Mouse (Mus musculus) heart, embryonic 10.5 days (tissue): ENCODE data around the gene Lrp11. TPM values are rescaled to one million over a fixed set of nuclear protein-coding genes. Genes with fewer than 3 reads are reported as not detected.

ENCODE experiments used
- polyA plus RNA-seq: library from polyadenylated mRNA; unstranded; fragments of >200 nt; fragmentation: Nextera tagmentation; extraction: Ambion mirVana; gene quantifications from 2 replicates; pipeline ENCODE4 v1.2.1, GENCODE M21; 2016

Lrp11 gene
- polyA plus RNA-seq, 1 experiment from 2014 or later = 3.7 TPM

Other genes with a start within 250 kb of the Lrp11 start
- gene Ulbp1, start 116.2 kb upstream of the Lrp11 start, polyA plus RNA-seq = 5.6 and 6.3 TPM in 2 replicates
- 55.5 and 72.0 TPM in 2 replicates for gene Nup43, start 77.7 kb downstream of the Lrp11 start, polyA plus RNA-seq
- 143 and 148 TPM in 2 replicates for gene Pcmt1, start 91.3 kb downstream of the Lrp11 start, polyA plus RNA-seq
- 3.6 and 4.7 TPM in 2 replicates for gene Lats1, start 91.4 kb downstream of the Lrp11 start, polyA plus RNA-seq
- gene Katna1, start 136.2 kb downstream of the Lrp11 start, polyA plus RNA-seq = 42.8 and 57.9 TPM in 2 replicates
- 72.4 and 74.5 TPM in 2 replicates for gene Ginm1, start 203.0 kb downstream of the Lrp11 start, polyA plus RNA-seq
- 31.2 and 38.8 TPM in 2 replicates for gene Ppil4, start 203.1 kb downstream of the Lrp11 start, polyA plus RNA-seq
- gene Zc3h12d, start 242.7 kb downstream of the Lrp11 start, polyA plus RNA-seq = 0.11 and 0.12 TPM in 2 replicates